Mouse (Mus musculus) adrenal gland, adult (tissue): Measurements from ENCODE around the gene Tjp1.
A peak's percentile ranks its signal among the peaks of the same experiment; 100 is the strongest.

Experiments
- DNase-seq, 2 experiments: peaks; one replicate each; pipeline ENCODE4 v3.0.0; 2022 to 2023; ENCODE audit warnings: low spot score in 1 of 2; ENCODE audit not compliant: inconsistent age in 2 of 2

Gene Tjp1

GRCm38 (mm10) chr7:65527071-65528007, at the start of gene Tjp1:
TSS of gene Tjp1 (minus strand) at chr7:65527781.
- peak in 1 of 2 experiments; percentile 35 for DNase-seq

- peak; percentile 7 to 42 for DNase-seq
These were observed 49.5 kb upstream of the Tjp1 start for GRCm38 (mm10) chr7:65577118-65577517.

DNA sequence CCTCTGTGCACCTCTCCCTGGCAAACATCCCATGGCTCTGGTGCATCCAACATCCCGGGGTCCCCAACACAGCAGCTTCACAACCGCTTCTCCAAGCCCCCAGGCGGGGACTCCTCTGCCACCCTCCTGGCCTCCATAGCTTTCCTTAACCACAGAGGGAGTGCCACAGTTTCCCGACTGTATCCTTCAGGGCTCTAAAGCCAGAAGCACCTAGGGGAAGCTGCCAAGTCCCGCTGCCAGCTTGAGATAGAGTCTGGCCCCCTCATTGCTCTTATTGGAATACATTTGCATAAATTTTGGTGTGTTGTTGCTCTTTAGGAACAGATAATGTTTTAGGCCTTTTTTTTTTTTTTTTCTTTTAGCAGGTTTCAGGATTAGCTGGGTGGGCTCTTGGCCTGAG, 45.1 kb upstream of the Tjp1 start:
- no peak for DNase-seq

DNA sequence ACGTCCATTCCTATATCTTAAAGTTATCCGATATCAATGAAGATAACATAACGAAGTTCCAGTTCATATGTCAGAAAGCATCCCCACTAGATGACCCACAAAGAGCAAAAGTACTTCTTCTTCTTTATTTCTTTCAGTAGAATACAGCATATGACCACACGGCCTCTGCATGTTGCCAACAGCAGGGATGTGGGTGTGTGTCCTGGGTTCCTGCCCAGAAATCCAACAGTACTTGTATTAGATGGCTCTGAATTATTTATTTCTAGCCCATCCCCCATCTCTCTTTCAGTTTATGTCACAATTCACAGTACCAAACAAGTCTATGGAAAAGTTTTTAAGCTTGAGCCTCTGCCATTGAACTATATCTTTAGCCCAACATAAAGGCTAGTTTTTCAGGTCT, 43.1 kb upstream of the Tjp1 start:
- DNase-seq = no peak

DNA sequence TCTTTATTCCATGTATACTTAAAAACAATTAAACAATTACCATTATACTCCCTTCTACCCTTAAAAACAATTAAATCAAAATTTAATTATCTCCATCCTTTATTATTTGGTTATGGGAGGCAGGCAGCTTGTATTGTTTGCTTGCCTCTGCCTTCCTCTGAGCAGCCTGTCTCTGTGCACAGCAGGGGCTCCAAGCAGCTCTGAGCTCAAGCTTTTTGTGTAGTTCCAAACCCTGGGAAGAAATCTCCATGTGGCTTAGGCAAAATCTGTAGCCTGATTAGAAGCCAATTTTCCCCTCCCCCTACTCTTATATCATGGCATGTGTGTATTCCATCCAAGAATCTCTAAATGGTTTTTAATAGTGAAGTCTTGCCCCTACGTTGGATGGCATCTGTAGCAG, 28.4 kb upstream of the Tjp1 start:
- DNase-seq = no peak

DNA sequence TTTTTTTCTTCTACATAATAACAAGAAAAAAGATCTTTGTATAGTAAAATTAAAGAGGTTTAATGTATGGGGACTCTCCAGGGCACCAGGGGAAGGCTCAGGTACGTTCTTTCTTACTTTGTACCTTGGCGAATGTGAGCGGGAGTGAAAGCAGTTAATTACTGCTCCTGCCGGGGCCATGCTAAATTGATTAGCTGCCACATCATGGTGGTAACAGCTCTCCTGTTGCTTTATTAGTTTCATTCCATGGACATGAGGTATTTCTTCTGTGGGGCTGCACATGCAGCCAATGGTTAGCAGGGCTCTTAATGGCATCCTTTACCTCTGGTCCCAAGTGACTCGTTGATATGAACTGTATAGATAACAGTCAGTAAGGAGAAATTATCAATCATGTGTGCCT, 18.2 kb upstream of the Tjp1 start:
- DNase-seq = no peak

GRCm38 (mm10) chr7:65532689-65533088, 5.1 kb upstream of the Tjp1 start:
- no peak for DNase-seq

DNA sequence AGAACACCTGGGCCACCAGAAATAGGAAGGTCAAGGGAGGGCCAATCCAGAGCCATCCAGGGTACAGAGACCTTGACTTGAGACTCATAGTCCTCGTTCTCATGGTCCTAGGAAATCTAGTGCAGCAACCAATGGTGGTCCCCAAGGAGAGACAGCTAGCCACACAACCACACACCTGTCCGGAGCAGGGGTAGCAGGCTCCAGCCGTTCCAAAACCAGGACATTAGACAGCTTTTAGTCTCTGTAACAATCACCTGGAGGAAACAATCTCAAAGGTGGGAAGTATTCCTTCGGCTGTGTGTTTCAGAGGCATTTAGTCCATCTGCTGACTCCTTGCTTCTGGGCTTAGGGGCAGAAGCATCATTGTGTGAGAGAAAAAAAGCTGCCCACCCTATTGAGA, 4.5 kb downstream of the Tjp1 start:
- no peak for DNase-seq

DNA sequence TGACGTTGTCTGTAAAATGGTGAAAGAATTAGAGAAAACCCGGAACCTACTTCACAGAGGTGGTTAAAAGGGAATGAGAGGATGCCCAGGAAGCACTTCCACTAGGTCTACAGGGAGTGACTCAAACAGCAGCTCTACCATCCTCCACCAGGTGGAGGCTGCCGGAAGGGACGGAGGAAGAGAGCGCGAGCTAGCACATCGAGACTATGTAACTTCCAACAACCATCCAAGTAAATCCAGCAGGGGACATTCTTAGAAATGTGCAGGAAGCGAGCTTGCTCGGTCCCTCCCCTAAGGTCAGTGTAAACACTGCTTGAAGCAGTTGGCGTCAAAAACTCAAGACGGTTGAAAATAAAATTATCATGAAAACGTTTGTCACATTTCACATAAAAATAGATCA, 5.1 kb downstream of the Tjp1 start:
- no peak for DNase-seq

DNA sequence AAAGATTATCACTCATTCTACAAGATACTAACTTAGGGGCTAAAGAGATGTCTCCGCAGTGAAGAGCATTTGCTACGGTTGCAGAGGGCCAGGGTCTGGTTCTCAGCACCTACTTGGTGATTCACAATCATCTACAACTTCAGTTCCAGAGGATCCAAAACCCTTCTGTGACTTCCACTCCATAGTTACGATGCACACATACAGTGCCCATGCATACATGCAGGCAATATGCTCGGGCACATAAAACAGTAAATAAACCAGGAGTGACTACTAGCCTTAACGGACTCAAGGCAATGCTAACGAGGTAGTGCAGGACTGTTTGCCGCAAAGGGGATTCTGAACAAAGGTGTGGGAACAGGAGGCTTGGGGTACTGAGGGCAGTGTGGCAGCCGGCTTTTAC, 7.0 kb downstream of the Tjp1 start:
- DNase-seq = no peak

DNA sequence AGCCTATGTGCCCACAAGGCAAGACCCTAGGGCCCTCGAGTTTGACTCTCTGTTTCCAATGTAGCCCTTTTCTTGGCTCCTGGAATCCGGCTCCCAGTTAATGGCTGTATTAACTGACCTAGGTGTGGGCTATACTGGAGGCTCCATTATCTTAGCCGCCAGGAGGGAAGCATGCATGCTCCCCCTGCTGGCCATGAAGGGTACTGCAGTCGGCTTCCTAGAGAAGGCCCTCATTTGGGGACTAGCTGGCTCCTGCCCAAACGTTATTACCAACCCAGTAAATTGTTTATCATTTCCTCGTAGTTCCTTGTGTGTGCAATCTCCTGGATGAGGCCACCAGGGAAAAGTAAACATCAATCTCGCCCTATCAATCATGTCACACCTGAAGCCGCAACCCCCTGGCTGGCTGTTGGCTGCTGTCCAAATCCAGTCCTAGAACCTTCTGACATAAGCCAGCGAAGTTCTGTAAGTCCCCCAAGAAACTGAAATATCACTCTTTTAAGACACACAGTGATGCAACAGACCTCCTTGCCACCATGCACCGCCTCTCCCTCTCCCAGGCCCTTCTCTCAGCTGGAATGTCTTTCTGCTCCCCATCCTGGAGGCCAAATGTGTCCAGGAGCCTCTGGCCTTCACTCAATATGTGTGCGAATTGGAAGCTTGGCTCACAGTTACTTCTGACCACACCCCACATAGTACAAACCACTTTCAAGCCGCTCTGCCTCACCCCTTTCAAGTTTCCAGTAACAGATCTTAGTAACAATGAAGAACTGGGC, 7.6 kb downstream of the Tjp1 start:
- DNase-seq = peak; percentile 47 to 91

GRCm38 (mm10) chr7:65516903-65517302, 10.7 kb downstream of the Tjp1 start:
- DNase-seq = no peak

- peak; percentile 24 to 30 for DNase-seq
These were observed 14.0 kb downstream of the Tjp1 start for GRCm38 (mm10) chr7:65513451-65514179.

DNA sequence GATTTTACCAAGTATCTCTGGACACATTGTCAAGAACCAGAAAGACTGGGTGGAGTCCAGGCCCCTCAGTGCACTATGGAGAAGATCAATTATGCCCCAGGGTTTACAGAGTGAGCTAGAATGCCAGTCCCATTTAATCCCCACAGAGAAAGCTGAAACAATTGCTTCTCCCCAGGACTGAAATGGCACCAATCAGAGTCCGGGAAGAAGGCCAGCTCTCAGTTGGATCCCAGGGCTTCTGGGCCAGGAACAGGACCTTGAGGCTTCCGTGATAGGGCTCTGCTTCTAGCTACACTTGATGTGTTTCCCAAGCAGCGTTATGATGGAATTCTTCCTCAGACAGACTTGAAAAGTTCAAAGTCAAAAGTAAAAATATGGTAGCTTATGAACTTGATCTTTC, 18.2 kb downstream of the Tjp1 start:
- peak in 1 of 2 experiments; percentile 74 for DNase-seq

- DNase-seq = no peak
These were observed 20.2 kb downstream of the Tjp1 start for GRCm38 (mm10) chr7:65507341-65507740.

- DNase-seq = no peak
These were observed 24.9 kb downstream of the Tjp1 start for GRCm38 (mm10) chr7:65502486-65503322.

DNA sequence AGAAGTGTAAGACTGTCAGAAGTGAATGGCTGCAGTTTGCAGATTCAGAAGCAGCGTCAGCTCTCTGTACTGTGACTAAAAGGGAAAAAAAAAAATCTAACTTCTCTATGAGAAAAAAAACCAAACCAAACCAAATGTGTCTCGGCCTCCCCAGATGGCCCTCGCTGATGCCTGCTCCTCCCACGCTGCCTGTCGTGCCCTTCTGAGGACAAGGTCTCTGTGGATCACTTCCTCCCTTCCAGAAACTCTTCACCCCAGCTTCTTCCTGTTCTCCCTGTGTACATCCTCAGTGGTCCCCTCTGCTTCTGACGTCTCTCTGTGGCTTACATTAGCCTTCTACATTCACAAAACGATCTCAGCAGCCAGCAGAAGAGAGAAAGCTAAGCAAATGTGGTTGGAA, 26.8 kb downstream of the Tjp1 start:
- no peak for DNase-seq

DNA sequence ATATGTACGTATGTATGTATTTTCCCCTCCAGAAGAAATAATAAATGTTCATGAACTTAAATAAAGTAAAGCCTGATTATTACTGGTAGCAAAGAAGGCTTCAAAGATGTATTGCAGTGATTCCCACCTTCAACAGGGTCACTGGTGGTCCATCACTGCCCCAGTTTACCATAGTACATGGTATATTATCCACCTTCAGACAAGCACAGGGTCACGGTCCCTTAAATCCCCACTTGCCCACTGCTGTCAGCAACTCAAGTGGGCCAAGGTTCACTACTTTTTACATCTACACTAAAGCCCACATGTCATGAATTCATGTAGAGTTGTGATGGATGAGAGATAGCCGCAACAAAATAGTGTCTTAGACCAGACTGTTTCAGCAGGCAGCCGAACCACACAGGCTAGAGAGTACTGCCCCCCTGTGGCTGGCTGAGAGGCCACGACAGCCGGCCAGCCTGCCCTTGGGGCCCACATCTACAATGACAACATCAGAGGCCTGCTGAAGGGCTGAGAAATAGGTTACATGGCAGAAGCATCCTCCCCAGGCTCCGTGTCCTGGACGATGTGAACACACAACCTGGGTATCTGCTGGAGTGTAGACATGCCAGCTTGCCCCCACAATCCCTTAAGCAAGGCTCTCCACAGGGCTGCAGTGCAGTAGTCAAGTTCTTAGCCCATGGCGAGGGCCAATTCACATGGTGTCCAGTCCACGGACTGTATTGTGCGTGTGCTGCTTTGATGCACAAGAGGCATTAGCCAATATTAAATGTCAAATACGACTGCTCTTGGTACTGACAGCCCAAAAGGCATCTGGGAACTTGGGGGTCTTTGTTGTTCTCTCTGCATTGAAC, 29.6 kb downstream of the Tjp1 start:
- DNase-seq = peak; percentile 78 to 93

DNA sequence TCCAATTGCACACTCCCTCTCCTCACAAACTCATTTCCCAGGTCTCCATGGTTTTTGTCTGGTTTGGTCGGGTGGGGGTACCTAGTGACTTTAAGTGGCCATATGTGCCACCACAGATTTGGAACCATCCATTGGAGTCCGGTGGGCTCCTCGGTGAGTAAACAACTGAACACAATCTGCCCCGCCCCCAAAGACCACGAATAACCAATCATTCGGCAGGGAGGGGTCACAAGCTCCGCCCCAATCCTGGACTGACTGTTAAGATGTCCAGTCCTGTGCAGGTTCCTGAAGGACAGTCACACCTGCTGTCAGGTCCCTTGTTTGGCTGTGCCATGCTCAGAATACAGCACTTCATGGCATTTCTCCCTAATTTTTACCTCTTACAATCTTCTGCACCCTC, 37.1 kb downstream of the Tjp1 start:
- DNase-seq = no peak

DNA sequence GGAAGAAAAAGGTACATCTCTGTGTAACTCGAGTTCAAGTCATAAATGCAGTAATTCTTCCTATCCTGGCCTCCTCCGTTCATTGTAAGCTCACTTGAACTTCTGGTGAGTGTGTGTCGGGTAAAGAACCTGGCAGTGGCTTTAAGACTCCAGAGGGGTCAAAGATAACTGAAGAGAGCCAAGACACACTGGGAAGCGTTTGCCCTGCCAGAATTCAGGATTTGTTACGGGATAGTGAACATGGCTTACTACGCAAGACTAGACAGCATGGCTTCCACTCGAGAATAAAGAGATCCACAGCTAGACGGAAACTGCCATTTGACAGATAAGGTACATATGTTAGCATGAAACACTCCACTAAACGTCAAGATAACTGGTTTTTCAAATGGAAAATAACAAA, 37.8 kb downstream of the Tjp1 start:
- DNase-seq = no peak
